Mouse (Mus musculus) MEL (cell line): Measurements from ENCODE around the gene Ak5. TPM values are rescaled to one million over a fixed set of nuclear protein-coding genes. Genes with fewer than 3 reads are reported as not detected.

Experiments
- DNase-seq: peaks from one replicate; pipeline ENCODE4 v3.0.0; 2011; ENCODE audit warnings: low read depth, low spot score
- H3K27ac ChIP-seq: 2 replicates; pipeline ENCODE4 v1.5.1; 2012; ENCODE audit warnings: low read depth, mild to moderate bottlenecking, control low read depth, low read length, moderate library complexity; ENCODE audit not compliant: control insufficient read depth
- H3K27me3 ChIP-seq, 2 experiments: fragments of 150-350 bp in 1 of 2; sonication (generic) in 1 of 2; 2 replicates each; pipeline ENCODE4 v1.6.1; 2012; ENCODE audit warnings: low read length in 2 of 2, mild to moderate bottlenecking in 2 of 2, improper control_type of control experiment in 1 of 2, moderate library complexity in 1 of 2; ENCODE audit not compliant: insufficient read depth in 2 of 2, control insufficient read depth in 1 of 2
- H3K36me3 ChIP-seq, 2 experiments: 2 replicates each; pipeline ENCODE4 v1.6.1; 2012 to 2014; ENCODE audit warnings: low read length in 2 of 2, improper control_type of control experiment in 1 of 2, inconsistent platforms in 1 of 2, mild to moderate bottlenecking in 1 of 2; ENCODE audit not compliant: insufficient read depth in 2 of 2, control insufficient read depth in 1 of 2
- H3K4me1 ChIP-seq, 2 experiments: fragments of 150-350 bp in 1 of 2; sonication (generic) in 1 of 2; 2 replicates each; pipeline ENCODE4 v1.6.1; 2012; ENCODE audit warnings: low read length in 2 of 2, improper control_type of control experiment in 1 of 2, mild to moderate bottlenecking in 1 of 2; ENCODE audit not compliant: insufficient read depth in 2 of 2, control insufficient read depth in 1 of 2
- H3K4me3 ChIP-seq, 2 experiments: fragments of 150-350 bp in 1 of 2; sonication (generic) in 1 of 2; 2 replicates each; pipeline ENCODE4 v1.5.1; 2012; ENCODE audit warnings: low read depth in 2 of 2, low read length in 2 of 2, mild to moderate bottlenecking in 2 of 2, moderate library complexity in 2 of 2, control low read depth in 1 of 2, improper control_type of control experiment in 1 of 2; ENCODE audit not compliant: control insufficient read depth in 1 of 2, insufficient read depth in 1 of 2
- H3K79me2 ChIP-seq: 2 replicates; pipeline ENCODE4 v1.6.1; 2012; ENCODE audit warnings: mild to moderate bottlenecking, low read length, moderate library complexity; ENCODE audit not compliant: control insufficient read depth, poor library complexity, insufficient read depth
- H3K9ac ChIP-seq: 2 replicates; pipeline ENCODE4 v1.6.1; 2012; ENCODE audit warnings: low read depth, mild to moderate bottlenecking, control low read depth, low read length, moderate library complexity; ENCODE audit not compliant: control insufficient read depth, poor library complexity, severe bottlenecking
- H3K9me3 ChIP-seq: fragments of 150-350 bp; sonication (generic); replicated peaks from 2 replicates; pipeline ENCODE4 v1.6.1; 2012; ENCODE audit warnings: mild to moderate bottlenecking, low read length, improper control_type of control experiment, moderate library complexity; ENCODE audit not compliant: insufficient read depth
- BHLHE40 ChIP-seq: IDR thresholded peaks from 2 replicates; pipeline ENCODE4 v1.6.1; 2012; ENCODE audit warnings: low read depth, mild to moderate bottlenecking, inconsistent platforms, low read length, improper control_type of control experiment, borderline replicate concordance
- CHD1 ChIP-seq: IDR thresholded peaks from 2 replicates; pipeline ENCODE4 v1.6.1; 2012; ENCODE audit warnings: low read depth, mild to moderate bottlenecking, inconsistent platforms, low read length, improper control_type of control experiment
- CHD2 ChIP-seq: IDR thresholded peaks from 2 replicates; pipeline ENCODE4 v1.6.1; 2011; ENCODE audit warnings: low read length, improper control_type of control experiment
- CTCF ChIP-seq, 3 experiments: IDR thresholded peaks in 2 of 3; conservative IDR thresholded peaks in 1 of 3; 2 replicates each; pipeline ENCODE4 v1.5.1; 2011 to 2012; ENCODE audit warnings: low read length in 3 of 3, low read depth in 2 of 3, mild to moderate bottlenecking in 2 of 3, improper control_type of control experiment in 1 of 3, inconsistent platforms in 1 of 3, mixed read lengths in 1 of 3, moderate library complexity in 1 of 3; ENCODE audit not compliant: control insufficient read depth in 1 of 3, insufficient read depth in 1 of 3, poor library complexity in 1 of 3, severe bottlenecking in 1 of 3
- ELF1 ChIP-seq: IDR thresholded peaks from 2 replicates; pipeline ENCODE4 v1.6.1; 2014; ENCODE audit warnings: low read depth, mild to moderate bottlenecking, inconsistent platforms, low read length, improper control_type of control experiment, moderate library complexity
- ETS1 ChIP-seq: IDR thresholded peaks from 2 replicates; pipeline ENCODE4 v1.6.1; 2012; ENCODE audit warnings: low read depth, mild to moderate bottlenecking, inconsistent platforms, low read length, improper control_type of control experiment, moderate library complexity
- GATA1 ChIP-seq: IDR thresholded peaks from 2 replicates; pipeline ENCODE4 v1.6.1; 2011; ENCODE audit warnings: low read depth, low read length, improper control_type of control experiment
- HCFC1 ChIP-seq: IDR thresholded peaks from 2 replicates; pipeline ENCODE4 v1.6.1; 2012; ENCODE audit warnings: low read depth, mild to moderate bottlenecking, inconsistent platforms, low read length, improper control_type of control experiment, moderate library complexity
- MAFK ChIP-seq: IDR thresholded peaks from 2 replicates; pipeline ENCODE4 v1.6.1; 2011; ENCODE audit warnings: low read depth, mild to moderate bottlenecking, low read length, improper control_type of control experiment, borderline replicate concordance
- MAX ChIP-seq: IDR thresholded peaks from 2 replicates; pipeline ENCODE4 v1.6.1; 2011; ENCODE audit warnings: low read length, improper control_type of control experiment
- MAZ ChIP-seq: IDR thresholded peaks from 2 replicates; pipeline ENCODE4 v1.6.1; 2012; ENCODE audit warnings: low read depth, mild to moderate bottlenecking, inconsistent platforms, low read length, improper control_type of control experiment
- MEF2A ChIP-seq: IDR thresholded peaks from 2 replicates; pipeline ENCODE4 v1.6.1; 2014; ENCODE audit warnings: low read depth, mild to moderate bottlenecking, inconsistent platforms, low read length, improper control_type of control experiment; ENCODE audit not compliant: poor library complexity, insufficient replicate concordance, severe bottlenecking; ENCODE audit errors: extremely low read depth
- MXI1 ChIP-seq: IDR thresholded peaks from 2 replicates; pipeline ENCODE4 v1.6.1; 2011; ENCODE audit warnings: mild to moderate bottlenecking, low read depth, low read length, improper control_type of control experiment
- MYB ChIP-seq: IDR thresholded peaks from 2 replicates; pipeline ENCODE4 v1.6.1; 2011; ENCODE audit warnings: mild to moderate bottlenecking, low read depth, low read length, improper control_type of control experiment
- MYC ChIP-seq: IDR thresholded peaks from 2 replicates; pipeline ENCODE4 v1.6.1; 2011; ENCODE audit warnings: low read depth, mild to moderate bottlenecking, low read length, improper control_type of control experiment, moderate library complexity
- NELFE ChIP-seq: IDR thresholded peaks from 2 replicates; pipeline ENCODE4 v1.6.1; 2011; ENCODE audit warnings: low read depth, low read length, improper control_type of control experiment
- POLR2AphosphoS2 ChIP-seq: IDR thresholded peaks from 2 replicates; pipeline ENCODE4 v1.6.1; 2011; ENCODE audit warnings: low read length, improper control_type of control experiment
- POLR2AphosphoS5 ChIP-seq: IDR thresholded peaks from 2 replicates; pipeline ENCODE4 v1.6.1; 2012; ENCODE audit warnings: low read depth, borderline replicate concordance, mild to moderate bottlenecking, inconsistent platforms, low read length, moderate library complexity, mixed read lengths
- SIN3A ChIP-seq: IDR thresholded peaks from 2 replicates; pipeline ENCODE4 v1.6.1; 2012; ENCODE audit warnings: low read length, improper control_type of control experiment, inconsistent platforms
- SMC3 ChIP-seq: IDR thresholded peaks from 2 replicates; pipeline ENCODE4 v1.6.1; 2011; ENCODE audit warnings: low read depth, low read length, improper control_type of control experiment
- TAL1 ChIP-seq: IDR thresholded peaks from 2 replicates; pipeline ENCODE4 v1.6.1; 2012; ENCODE audit warnings: mild to moderate bottlenecking, inconsistent platforms, low read length, moderate library complexity, mixed read lengths
- TBP ChIP-seq: IDR thresholded peaks from 2 replicates; pipeline ENCODE4 v1.8.0; 2011; ENCODE audit warnings: low read depth, low read length, improper control_type of control experiment
- TCF12 ChIP-seq: IDR thresholded peaks from 2 replicates; pipeline ENCODE4 v1.6.1; 2014; ENCODE audit warnings: low read depth, mild to moderate bottlenecking, inconsistent platforms, low read length, improper control_type of control experiment, moderate library complexity
- USF2 ChIP-seq, 2 experiments: IDR thresholded peaks; 2 replicates each; pipeline ENCODE4 v1.6.1; 2011 to 2012; ENCODE audit warnings: improper control_type of control experiment in 2 of 2, low read length in 2 of 2, borderline replicate concordance in 1 of 2, inconsistent platforms in 1 of 2, low read depth in 1 of 2, mild to moderate bottlenecking in 1 of 2; ENCODE audit not compliant: insufficient read depth in 1 of 2
- ZC3H11A ChIP-seq: IDR thresholded peaks from 2 replicates; pipeline ENCODE4 v1.6.1; 2012; ENCODE audit warnings: low read depth, mild to moderate bottlenecking, inconsistent platforms, low read length, improper control_type of control experiment
- ZNF384 ChIP-seq: IDR thresholded peaks from 2 replicates; pipeline ENCODE4 v1.6.1; 2012; ENCODE audit warnings: low read depth, mild to moderate bottlenecking, inconsistent platforms, low read length, improper control_type of control experiment
- polyA plus RNA-seq, 2 experiments: library from polyadenylated mRNA; stranded (reverse) in 1 of 2; unstranded in 1 of 2; fragments of >175 nt in 1 of 2; fragments of >200 nt in 1 of 2; gene quantifications; 2 replicates each; pipeline versions ENCODE4 v1.2.1 to v1.2.4; 2012; ENCODE audit warnings: low replicate concordance in 2 of 2, low read depth in 1 of 2; ENCODE audit not compliant: insufficient read length in 2 of 2, insufficient read depth in 1 of 2, missing spikeins in 1 of 2
- total RNA-seq: library from RNA; depleted of rRNA; stranded (reverse); fragments of 300-350 nt; gene quantifications from 2 replicates; pipeline ENCODE4 v1.2.3, GENCODE M21; 2012

Gene Ak5
- total and polyA plus RNA-seq, 3 experiments = 0.06 to 0.31 TPM; not detected in 1

GRCm38 (mm10) chr3:152478599-152479435 lies 189.3 kb downstream of the Ak5 start:
- Histone ChIP-seq H3K4me3 (peak overlapping the region; percentile 74 to 81), H3K27ac (peak overlapping the region; percentile 67), H3K36me3 (no peaks in the 10 kb centered on the region; a peak in 1 of 4 replicates), H3K27me3 (no peaks in the 10 kb centered on the region), H3K79me2 (no peaks in the 10 kb centered on the region; the same call in 1 of the 2 replicates), H3K4me1 (peaks cover 4 to 10% of the 10 kb centered on the region in 2 experiments), H3K9me3 (no peaks in the 10 kb centered on the region), H3K9ac (peak overlapping the region; percentile 78)
- 0 out of 2 replicates have a peak, but pooled peaks have one; percentile 11 for TF ChIP-seq ELF1
- peak; percentile 95 for TF ChIP-seq SIN3A
- TF ChIP-seq TAL1 = no peak
- TF ChIP-seq MXI1 = peak; percentile 100
- TF ChIP-seq ZC3H11A = no peak
- no peak for TF ChIP-seq SMC3
- no peak for TF ChIP-seq HCFC1
- no peak for TF ChIP-seq CTCF (IDR thresholded peaks at IDR 0.05 in 2 of 3, conservative IDR thresholded peaks at IDR 0.05 in 1 of 3; ENCODE audit: control insufficient read depth in 1 of 3, insufficient read depth in 1 of 3, low read depth in 2 of 3, low read length in 3 of 3, poor library complexity in 1 of 3, severe bottlenecking in 1 of 3)
- TF ChIP-seq POLR2AphosphoS2 = no peak
- no peak for TF ChIP-seq MAFK
- peak; percentile 74; the same call in 1 of the 2 replicates for TF ChIP-seq MAZ
- peak; percentile 53; the same call in 1 of the 2 replicates for TF ChIP-seq ETS1
- 0 out of 2 replicates have a peak, but pooled peaks have one; percentile 4 for TF ChIP-seq GATA1
- no peak; the same call in 1 of the 2 replicates for TF ChIP-seq TBP
- peak; percentile 95 for TF ChIP-seq MAX
- no peak for TF ChIP-seq USF2 (IDR thresholded peaks at IDR 0.05; ENCODE audit: borderline replicate concordance in 1 of 2, insufficient read depth in 1 of 2, low read depth in 1 of 2, low read length in 2 of 2)
- no peak for TF ChIP-seq BHLHE40
- TF ChIP-seq MEF2A = no peak
- TF ChIP-seq TCF12 = 0 out of 2 replicates have a peak, but pooled peaks have one; percentile 24
- no peak for TF ChIP-seq CHD2
- peak; percentile 94 for TF ChIP-seq MYC
- no peak for TF ChIP-seq POLR2AphosphoS5
- peak; percentile 48 for TF ChIP-seq NELFE
- TF ChIP-seq MYB = no peak
- TF ChIP-seq CHD1 = peak; percentile 4; the same call in 1 of the 2 replicates
- TF ChIP-seq ZNF384 = no peak
- DNase-seq = peak; percentile 89
